Mouse (Mus musculus) midbrain, embryonic 10.5 days (tissue): ENCODE results near the gene Ndufb2. TPM values are rescaled to one million over a fixed set of nuclear protein-coding genes. Genes with fewer than 3 reads are reported as not detected.
A peak's percentile ranks its signal among the peaks of the same experiment; 100 is the strongest.

Experiments used
- DNase-seq: peaks from one replicate; pipeline ENCODE4 v3.0.0-alpha.2; 2017; ENCODE audit warnings: low spot score
- H3K27ac ChIP-seq: fragments of 300-500 bp; sonication (generic); replicated peaks from 2 replicates; pipeline ENCODE4 v1.5.1; 2016; ENCODE audit warnings: mild to moderate bottlenecking
- H3K27me3 ChIP-seq: fragments of 300-500 bp; sonication (generic); 2 replicates; pipeline ENCODE4 v1.6.1; 2016; ENCODE audit warnings: low read depth, mild to moderate bottlenecking; ENCODE audit not compliant: poor library complexity, severe bottlenecking
- H3K36me3 ChIP-seq: fragments of 300-500 bp; sonication (generic); 2 replicates; pipeline ENCODE4 v1.6.1; 2016; ENCODE audit warnings: mild to moderate bottlenecking, moderate library complexity
- H3K4me1 ChIP-seq: fragments of 300-500 bp; sonication (generic); 2 replicates; pipeline ENCODE4 v1.6.1; 2016
- H3K4me3 ChIP-seq: fragments of 300-500 bp; sonication (generic); 2 replicates; pipeline ENCODE4 v1.5.1; 2016; ENCODE audit warnings: mild to moderate bottlenecking, moderate library complexity
- H3K9me3 ChIP-seq: fragments of 300-500 bp; sonication (generic); replicated peaks from 2 replicates; pipeline ENCODE4 v1.6.1; 2016; ENCODE audit warnings: mild to moderate bottlenecking
- WGBS: fragments of 180-500 bp; shearing (Covaris S2); methylation state at CpG from one replicate; pipeline ENCODE4 v1.1.7; 2016; 5-methylcytosine and 5-hydroxymethylcytosine counted together
- polyA plus RNA-seq: library from polyadenylated mRNA; unstranded; fragments of >200 nt; fragmentation: Nextera tagmentation; extraction: Ambion mirVana; gene quantifications from 2 replicates; pipeline ENCODE4 v1.2.1, GENCODE M21; 2016

Ndufb2 gene
- 282 and 288 TPM in 2 replicates for polyA plus RNA-seq

- no peaks in the 10 kb centered on the region for H3K9me3 ChIP-seq
- peak; percentile 96 for DNase-seq
- H3K27me3 ChIP-seq: no peaks in the 10 kb centered on the region
- WGBS: 1% methylated on average over 56 of the region's 56 CpGs
- peak within 1 kb of the TSS; percentile 94 for H3K27ac ChIP-seq
- peaks cover 36% of the 10 kb centered on the region for H3K36me3 ChIP-seq
- peaks cover 13% of the 10 kb centered on the region for H3K4me1 ChIP-seq
- H3K4me3 ChIP-seq: peak within 1 kb of the TSS; percentile 80
These were observed at the start of gene Ndufb2 for GRCm38 (mm10) chr6:39592401-39593214. TSS of gene Ndufb2 (plus strand) at chr6:39592574.

- DNase-seq: peak; percentile 62
- Histone ChIP-seq H3K36me3 (peaks cover 17% of the 10 kb centered on the region), H3K4me1 (peaks cover 95% of the 10 kb centered on the region), H3K9me3 (no peaks in the 10 kb centered on the region), H3K27ac (peak overlapping the region; percentile 87), H3K27me3 (no peaks in the 10 kb centered on the region), H3K4me3 (peak overlapping the region; percentile 34)
- 19% methylated on average over 15 of the region's 15 CpGs for WGBS
These were observed 49.5 kb upstream of the Ndufb2 start for GRCm38 (mm10) chr6:39542631-39543597.

GRCm38 (mm10) chr6:39543769-39544420, 48.5 kb upstream of the Ndufb2 start:
- peaks cover 27% of the 10 kb centered on the region for H3K36me3 ChIP-seq
- peaks cover 94% of the 10 kb centered on the region for H3K4me1 ChIP-seq
- 22% methylated on average over 15 of the region's 15 CpGs for WGBS
- H3K4me3 ChIP-seq: peak overlapping the region; percentile 34
- peak; percentile 41 for DNase-seq
- no peaks in the 10 kb centered on the region for H3K27me3 ChIP-seq
- H3K27ac ChIP-seq: peak overlapping the region; percentile 87
- H3K9me3 ChIP-seq: no peaks in the 10 kb centered on the region

GRCm38 (mm10) chr6:39545474-39545873, 46.9 kb upstream of the Ndufb2 start:
- whole genome bisulfite sequencing: 91% methylated on average over 7 of the region's 7 CpGs
- Histone ChIP-seq H3K4me3 (no peak overlapping the region), H3K27me3 (no peaks in the 10 kb centered on the region), H3K36me3 (peaks cover 32% of the 10 kb centered on the region), H3K27ac (0 out of 2 replicates have a peak overlapping the region, but pooled peaks have one; percentile 87), H3K4me1 (peaks cover 78% of the 10 kb centered on the region), H3K9me3 (no peaks in the 10 kb centered on the region)
- DNase-seq: no peak

- peaks cover 68% of the 10 kb centered on the region for H3K4me1 ChIP-seq
- 82% methylated on average over 5 of the region's 5 CpGs for WGBS
- no peak for DNase-seq
- H3K4me3 ChIP-seq: no peak overlapping the region
- peaks cover 55% of the 10 kb centered on the region for H3K36me3 ChIP-seq
- H3K9me3 ChIP-seq: peaks cover 5% of the 10 kb centered on the region; the same call in 1 of the 2 replicates
- no peaks in the 10 kb centered on the region for H3K27me3 ChIP-seq
- H3K27ac ChIP-seq: peak overlapping the region; percentile 24; the same call in 1 of the 2 replicates
These were observed 44.3 kb upstream of the Ndufb2 start for GRCm38 (mm10) chr6:39548030-39548429.

GRCm38 (mm10) chr6:39551981-39552636, 40.3 kb upstream of the Ndufb2 start:
- Histone ChIP-seq H3K4me1 (peaks cover 57% of the 10 kb centered on the region), H3K27ac (peak overlapping the region; percentile 4; the same call in 1 of the 2 replicates), H3K4me3 (no peak overlapping the region), H3K9me3 (peaks cover 5% of the 10 kb centered on the region; the same call in 1 of the 2 replicates), H3K27me3 (no peaks in the 10 kb centered on the region), H3K36me3 (peaks cover 62% of the 10 kb centered on the region)
- DNase-seq: no peak
- 70% methylated on average over 8 of the region's 8 CpGs for WGBS

GRCm38 (mm10) chr6:39554888-39555647, 37.3 kb upstream of the Ndufb2 start:
- no peak for DNase-seq
- H3K36me3 ChIP-seq: peaks cover 40% of the 10 kb centered on the region
- peak overlapping the region; percentile 60 for H3K27ac ChIP-seq
- peaks cover 64% of the 10 kb centered on the region for H3K4me1 ChIP-seq
- peaks cover 5% of the 10 kb centered on the region; the same call in 1 of the 2 replicates for H3K9me3 ChIP-seq
- WGBS: 76% methylated on average over 12 of the region's 12 CpGs
- H3K27me3 ChIP-seq: no peaks in the 10 kb centered on the region
- peak overlapping the region; percentile 92 for H3K4me3 ChIP-seq

- Histone ChIP-seq H3K27ac (peak overlapping the region; percentile 60), H3K36me3 (peaks cover 38% of the 10 kb centered on the region), H3K4me3 (peak overlapping the region; percentile 92), H3K9me3 (peaks cover 5% of the 10 kb centered on the region; the same call in 1 of the 2 replicates), H3K27me3 (no peaks in the 10 kb centered on the region), H3K4me1 (peaks cover 64% of the 10 kb centered on the region)
- WGBS: 90% methylated on average over 2 of the region's 2 CpGs
- DNase-seq: no peak
These were observed 36.8 kb upstream of the Ndufb2 start for GRCm38 (mm10) chr6:39555648-39555945.

- H3K27ac ChIP-seq: peak overlapping the region; percentile 100
- peak overlapping the region; percentile 92 for H3K4me3 ChIP-seq
- H3K36me3 ChIP-seq: peaks cover 24% of the 10 kb centered on the region
- H3K9me3 ChIP-seq: no peaks in the 10 kb centered on the region; the same call in 1 of the 2 replicates
- under 1% methylated on average over 54 of the region's 54 CpGs for WGBS
- no peaks in the 10 kb centered on the region for H3K27me3 ChIP-seq
- DNase-seq: peak; percentile 71
- H3K4me1 ChIP-seq: peaks cover 59% of the 10 kb centered on the region
These were observed 35.3 kb upstream of the Ndufb2 start for GRCm38 (mm10) chr6:39556900-39557659.

- peak; percentile 96 for DNase-seq
- peak within 1 kb of the TSS; percentile 100 for H3K27ac ChIP-seq
- no peaks in the 10 kb centered on the region for H3K27me3 ChIP-seq
- peaks cover 18% of the 10 kb centered on the region for H3K36me3 ChIP-seq
- peaks cover 54% of the 10 kb centered on the region for H3K4me1 ChIP-seq
- peak within 1 kb of the TSS; percentile 92 for H3K4me3 ChIP-seq
- under 1% methylated on average over 50 of the region's 50 CpGs for WGBS
- H3K9me3 ChIP-seq: no peaks in the 10 kb centered on the region
These were observed 34.6 kb upstream of the Ndufb2 start, which contains the start of gene Dennd2a for GRCm38 (mm10) chr6:39557723-39558261. TSS of gene Dennd2a (minus strand) at chr6:39557867.
